Mouse (Mus musculus) c-Kit-positive CD71-negative TER-119-negative erythroid progenitor cells, embryonic 14.5 days (primary cell): Measurements from ENCODE around the gene Gdf1.

Experiments
- DNase-seq: peaks from one replicate; pipeline ENCODE4 v3.0.0-alpha.2; 2013; ENCODE audit warnings: low read depth

The Gdf1 gene

GRCm38 (mm10) chr8:70330741-70331364 lies 1.2 kb downstream of the Gdf1 start:
- DNase-seq, result no peak

GRCm38 (mm10) chr8:70331526-70331925 lies 1.9 kb downstream of the Gdf1 start:
- no peak for DNase-seq

DNA sequence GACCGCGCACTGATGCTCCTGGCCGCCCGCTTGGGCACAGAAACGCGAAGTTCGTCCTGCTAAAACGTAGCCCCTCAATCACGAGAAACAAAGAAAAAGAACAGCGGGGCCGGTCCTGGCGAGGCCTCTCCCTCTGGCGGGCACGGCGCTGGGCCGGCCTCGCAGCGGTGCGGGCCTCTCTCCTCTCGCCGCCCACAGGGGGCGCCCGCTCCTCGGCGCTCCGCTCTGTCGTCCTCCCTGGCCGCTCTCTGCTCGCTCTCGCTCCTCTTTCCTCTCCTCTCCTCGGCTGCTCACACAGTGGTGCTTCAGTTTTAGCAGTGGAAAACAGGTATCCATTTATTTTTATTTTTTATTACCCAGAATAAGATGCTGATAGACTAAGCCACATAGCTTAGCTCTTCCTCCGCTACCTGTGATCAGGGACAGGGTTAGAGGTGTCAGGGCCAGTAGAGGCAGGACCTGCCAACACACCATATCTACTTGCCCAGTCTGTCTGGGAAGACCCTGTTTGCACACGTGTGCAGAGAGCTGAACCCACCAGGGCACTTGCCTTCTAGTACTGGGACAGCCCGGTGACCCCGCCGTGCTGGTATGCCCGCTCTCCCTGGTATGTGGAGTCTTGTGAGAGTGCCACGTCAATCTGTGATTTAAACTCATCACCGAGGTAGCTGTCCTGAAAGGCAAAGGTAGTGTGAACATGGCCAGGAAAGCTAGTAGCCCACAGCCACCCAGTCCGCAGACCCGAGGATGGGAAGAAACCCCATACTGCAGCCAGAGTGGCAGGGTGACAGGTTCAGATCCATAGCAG lies 2.7 kb downstream of the Gdf1 start:
- no peak for DNase-seq

- DNase-seq, result no peak
These were observed 3.2 kb downstream of the Gdf1 start for GRCm38 (mm10) chr8:70332878-70333202.

DNA sequence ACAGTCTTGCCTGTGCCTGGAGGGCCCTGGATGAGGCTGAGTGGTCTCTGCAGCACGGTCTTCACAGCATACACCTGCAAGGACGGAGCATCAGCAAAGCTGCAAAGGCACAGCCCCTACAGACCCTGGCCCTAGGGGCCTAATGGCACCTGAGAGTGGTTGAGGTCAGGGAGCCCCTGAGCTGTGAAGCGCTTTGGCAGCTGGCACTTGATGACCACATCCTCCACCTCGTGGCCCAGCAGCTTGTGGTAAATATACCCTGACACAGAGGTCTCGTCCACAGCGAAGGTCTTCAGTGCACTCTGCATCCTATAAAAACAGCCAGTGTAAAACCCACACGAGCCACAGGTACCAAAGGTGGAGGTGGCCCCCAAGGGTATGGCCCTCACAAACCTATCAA lies 9.3 kb downstream of the Gdf1 start:
- DNase-seq, result no peak

GRCm38 (mm10) chr8:70340659-70341058 lies 11.0 kb downstream of the Gdf1 start:
- DNase-seq, result no peak

DNA sequence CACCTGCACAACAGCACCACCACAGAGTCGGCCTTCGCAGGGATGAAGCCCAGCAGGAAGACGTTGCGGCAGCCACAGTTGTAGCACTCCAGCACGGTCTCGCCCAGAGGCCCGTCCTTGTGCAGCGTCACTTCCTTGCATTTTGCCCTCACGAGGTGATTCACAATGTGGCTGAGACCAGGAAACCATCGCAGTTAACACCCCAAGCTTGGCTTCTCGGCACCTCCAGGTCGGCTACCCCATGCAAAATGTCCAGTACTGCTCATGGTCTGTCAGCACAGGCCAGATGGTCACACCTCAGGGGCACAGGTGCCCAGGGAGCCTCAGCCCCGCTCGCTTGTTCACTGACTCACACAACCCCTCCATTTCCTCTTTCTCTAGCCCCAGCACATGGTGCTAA lies 12.4 kb downstream of the Gdf1 start:
- DNase-seq, result no peak

GRCm38 (mm10) chr8:70343076-70343475 lies 13.5 kb downstream of the Gdf1 start:
- no peak for DNase-seq

GRCm38 (mm10) chr8:70343696-70344095 lies 14.1 kb downstream of the Gdf1 start:
- no peak for DNase-seq

- DNase-seq, result no peak
These were observed 14.7 kb downstream of the Gdf1 start for GRCm38 (mm10) chr8:70344279-70344678.

- no peak for DNase-seq
These were observed 17.8 kb downstream of the Gdf1 start for GRCm38 (mm10) chr8:70347443-70347842.

GRCm38 (mm10) chr8:70347860-70348420 lies 18.3 kb downstream of the Gdf1 start:
- no peak for DNase-seq

DNA sequence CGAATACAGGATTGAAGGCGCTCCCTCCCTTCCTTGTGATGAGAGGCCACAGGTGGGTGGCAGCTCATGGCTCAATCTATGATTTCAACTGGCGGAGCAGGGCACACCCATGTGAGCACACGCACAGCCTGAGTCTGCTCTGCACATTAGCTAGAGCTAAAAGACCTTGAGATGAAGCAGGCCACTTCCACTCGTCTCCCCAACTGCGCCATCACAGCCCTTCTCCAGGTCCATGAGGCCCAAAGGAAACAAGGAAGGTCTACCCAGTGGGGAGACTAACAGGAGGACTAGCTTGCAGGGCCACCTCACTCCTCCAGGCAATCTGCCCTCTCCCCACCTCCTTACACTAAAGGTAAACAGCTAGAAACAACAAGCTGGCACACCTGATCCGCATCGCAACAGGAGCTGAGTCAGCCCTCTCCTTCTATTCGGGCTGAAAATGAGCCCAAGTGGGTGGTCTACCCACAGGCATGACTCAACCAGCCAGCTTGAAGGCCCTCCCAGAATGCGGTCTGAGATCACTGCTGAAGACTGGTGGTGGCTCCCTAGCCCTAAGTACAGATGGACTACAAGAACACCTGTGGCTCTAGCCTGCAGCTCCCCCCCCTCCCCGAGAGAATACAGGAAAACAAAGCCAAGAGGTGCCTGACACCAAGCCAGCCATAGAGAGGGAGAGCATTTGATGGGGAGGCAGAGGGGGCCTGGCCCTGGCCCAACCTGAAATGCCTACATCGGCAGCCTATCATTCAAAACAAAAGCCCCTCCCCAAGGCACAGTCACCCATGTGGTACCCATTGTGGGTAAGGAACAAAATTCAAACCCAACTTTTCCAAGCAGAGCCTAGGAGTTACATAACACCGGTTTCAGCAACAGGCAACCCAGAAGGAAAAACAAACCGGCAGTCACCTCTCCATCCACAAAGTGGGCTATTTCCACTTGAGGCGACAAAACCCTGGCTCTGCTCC lies 21.7 kb downstream of the Gdf1 start:
- DNase-seq, result no peak

DNA sequence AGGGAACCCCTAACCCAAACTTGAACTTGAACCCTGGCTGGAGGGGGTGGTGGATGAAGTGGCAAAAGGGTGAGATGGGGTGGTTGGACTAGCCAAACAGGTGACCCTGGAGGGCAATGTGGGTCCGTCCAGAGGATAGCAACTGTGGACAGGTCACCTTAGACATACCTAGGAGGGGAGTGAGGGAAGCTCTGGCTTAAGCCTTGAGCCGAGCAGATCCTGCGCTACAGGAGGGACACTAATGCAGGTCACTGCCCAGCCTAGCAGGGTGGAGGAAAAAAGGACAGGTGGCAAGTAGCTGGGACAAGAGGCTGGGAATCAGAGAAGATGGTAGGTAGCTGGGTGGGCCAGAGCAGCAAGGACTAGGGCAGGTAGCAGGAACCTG lies 22.4 kb downstream of the Gdf1 start:
- DNase-seq, result no peak

DNA sequence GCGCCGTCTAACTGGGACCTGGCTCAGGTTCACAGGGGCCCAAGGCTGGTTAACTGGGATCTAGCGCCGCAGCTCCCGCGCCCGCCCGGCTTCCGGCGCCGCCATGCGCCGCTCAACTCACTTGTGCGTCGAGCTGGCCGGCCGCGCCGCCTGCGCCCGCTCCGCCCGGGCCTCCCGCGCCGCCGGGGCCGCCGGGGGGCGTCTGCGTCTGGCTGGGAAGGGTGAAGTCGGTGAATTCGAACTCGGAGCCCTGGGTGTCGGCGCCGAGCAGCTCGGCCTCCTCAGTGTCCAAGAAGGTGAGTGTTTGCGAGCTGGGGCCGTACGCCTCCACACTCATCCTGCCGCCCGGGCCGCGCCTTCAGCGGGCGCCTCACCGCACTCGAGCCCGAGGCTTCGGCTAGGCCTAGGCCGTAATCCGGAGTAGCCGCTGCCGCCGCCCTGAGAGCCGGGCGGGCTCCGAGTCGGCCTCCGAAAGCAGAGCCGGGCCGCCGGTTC lies 23.1 kb downstream of the Gdf1 start:
- DNase-seq, result no peak

DNA sequence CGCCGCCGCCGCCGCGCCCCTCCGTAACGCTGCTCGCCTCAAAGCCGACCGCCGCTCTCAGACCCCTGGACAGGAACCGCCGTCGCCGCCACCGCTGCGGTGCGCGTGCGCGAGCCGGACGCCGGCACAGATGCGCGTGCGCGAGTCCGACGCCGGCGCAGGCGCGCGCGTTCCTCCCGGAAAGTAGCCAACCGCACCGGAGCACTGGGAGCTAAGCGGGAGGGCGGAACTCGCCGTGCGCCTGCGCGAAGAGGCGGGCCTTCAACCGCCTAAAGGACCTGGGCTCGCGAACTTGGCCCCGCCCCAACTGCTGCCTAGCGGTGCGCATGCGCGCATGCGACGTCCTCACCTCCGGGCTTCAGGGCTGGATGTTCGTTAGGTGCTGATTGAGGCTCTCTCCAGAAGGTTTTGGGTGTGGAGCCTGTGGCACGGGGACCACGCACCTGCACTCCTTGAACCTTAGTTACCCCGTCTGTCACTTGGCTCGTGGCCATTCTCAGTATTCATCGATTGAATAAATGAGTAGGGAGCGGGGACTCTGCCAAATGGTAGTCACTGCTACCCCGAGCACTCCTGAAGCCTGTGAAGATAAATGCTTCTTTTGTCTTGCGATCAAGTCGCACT lies 23.7 kb downstream of the Gdf1 start, which contains the start of gene Upf1:
Gene Upf1, minus strand, starts transcription at position 85 of the 624 bp plus-strand sequence.
- peak; percentile 99 for DNase-seq

DNA sequence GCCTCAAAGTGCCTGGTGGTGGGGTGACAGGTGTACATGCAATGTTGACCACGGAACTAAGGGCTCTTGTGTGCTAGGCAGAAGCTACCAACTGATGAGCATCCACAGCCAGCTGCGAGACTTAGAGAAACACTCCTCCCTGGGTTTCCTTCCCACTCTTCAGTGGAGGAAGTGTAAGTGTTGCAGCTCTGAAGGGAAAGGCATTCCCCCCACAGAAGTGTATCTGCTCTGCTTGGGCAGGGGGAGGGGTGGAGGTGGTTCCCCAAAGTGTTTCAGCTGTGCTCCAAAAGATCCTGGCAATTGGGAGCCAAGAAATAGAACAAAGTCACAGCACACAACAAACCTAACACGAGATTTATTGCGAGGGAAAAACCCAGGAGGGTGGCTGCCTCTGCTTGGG lies 24.4 kb downstream of the Gdf1 start:
- no peak for DNase-seq

- no peak for DNase-seq
These were observed 26.5 kb downstream of the Gdf1 start for GRCm38 (mm10) chr8:70356111-70356510.

DNA sequence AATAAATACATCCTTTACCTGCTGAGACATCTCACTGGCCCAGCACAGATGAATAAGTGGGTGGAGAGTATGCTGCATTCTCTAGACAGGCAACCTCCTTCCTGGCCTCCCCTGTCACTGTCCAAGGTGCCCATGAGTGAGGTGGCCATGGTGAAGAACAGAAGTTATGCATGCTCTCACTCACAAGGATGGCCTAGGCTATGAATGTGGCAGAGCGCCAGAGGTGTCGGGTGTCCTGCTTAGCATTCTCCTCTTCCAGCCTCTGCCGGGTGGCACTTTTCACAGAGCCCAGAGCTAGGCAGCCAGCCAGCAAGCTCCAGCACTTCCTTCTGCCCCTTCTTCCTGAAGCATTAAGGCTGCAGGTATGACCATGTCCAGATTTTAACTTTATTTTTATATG lies 29.8 kb downstream of the Gdf1 start:
- no peak for DNase-seq

- DNase-seq, result no peak
These were observed 31.2 kb downstream of the Gdf1 start for GRCm38 (mm10) chr8:70360769-70361168.

DNA sequence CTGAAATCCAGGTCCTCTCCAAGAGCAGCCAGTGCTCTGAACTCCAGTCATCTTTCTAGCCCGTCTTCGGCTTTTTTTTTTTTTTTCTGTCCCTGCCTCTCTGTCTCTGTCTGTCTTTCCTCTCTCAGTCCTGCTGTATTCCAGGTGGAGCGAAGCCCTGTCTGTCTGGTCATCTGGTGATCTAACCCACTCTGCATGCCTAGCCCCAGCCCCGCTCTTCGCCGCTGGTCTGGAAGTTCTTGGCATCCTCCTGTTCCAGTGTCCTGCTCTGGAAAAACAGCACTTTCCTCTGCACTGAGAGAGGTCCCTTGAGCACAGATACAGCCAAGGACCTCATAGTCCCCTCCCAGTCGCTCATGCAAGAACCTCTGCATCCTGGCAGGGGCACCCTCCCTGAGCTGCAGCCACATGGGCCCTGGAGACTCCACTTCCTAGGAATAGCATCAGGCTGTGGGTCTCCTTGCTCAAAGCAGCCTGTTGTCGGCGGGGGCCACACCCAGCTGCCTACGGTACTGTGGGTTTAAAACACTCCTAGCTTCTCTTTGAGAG lies 31.9 kb downstream of the Gdf1 start:
- DNase-seq, result no peak
